Mouse (Mus musculus): ENCODE data around the gene Pxt1. TPM values are rescaled to one million over a fixed set of nuclear protein-coding genes. Genes with fewer than 3 reads are reported as not detected.

Pxt1 gene
- total and polyA plus RNA-seq, 2 experiments from 2014 or later: not detected

- Histone ChIP-seq H3K4me1 (ENCODE audit: control insufficient read depth, insufficient read depth) (no peaks in the 10 kb centered on the region), H3K27ac (ENCODE audit: low read depth) (no peak overlapping the region), H3K4me3 (ENCODE audit: low read depth, low read length) (no peak overlapping the region), H3K36me3 (replicated peaks; ENCODE audit: control insufficient read depth, insufficient read depth, low read length) (no peaks in the 10 kb centered on the region), H3K9ac (replicated peaks; ENCODE audit: low read depth, low read length) (no peak overlapping the region), H3K27me3 (ENCODE audit: control insufficient read depth, insufficient read depth, low read length) (no peaks in the 10 kb centered on the region), H3K9me3 (replicated peaks; ENCODE audit: control insufficient read depth, low read length) (no peaks in the 10 kb centered on the region), H3K4me2 (ENCODE audit: low read depth, low read length) (no peak overlapping the region)
- ATAC-seq (ENCODE audit: insufficient read depth, low read depth) (no peak), DNase-seq (ENCODE audit: low spot score) (no peak)
- TF ChIP-seq EP300 (IDR thresholded peaks at IDR 0.05; ENCODE audit: low read depth) (no peak), CTCF (IDR thresholded peaks at IDR 0.05; ENCODE audit: low read depth) (no peak)
- 73% methylated on average over 11 of the region's 11 CpGs for WGBS
These were observed 49.4 kb downstream of the Pxt1 start for GRCm38 (mm10) chr17:28894050-28894767.

DNA sequence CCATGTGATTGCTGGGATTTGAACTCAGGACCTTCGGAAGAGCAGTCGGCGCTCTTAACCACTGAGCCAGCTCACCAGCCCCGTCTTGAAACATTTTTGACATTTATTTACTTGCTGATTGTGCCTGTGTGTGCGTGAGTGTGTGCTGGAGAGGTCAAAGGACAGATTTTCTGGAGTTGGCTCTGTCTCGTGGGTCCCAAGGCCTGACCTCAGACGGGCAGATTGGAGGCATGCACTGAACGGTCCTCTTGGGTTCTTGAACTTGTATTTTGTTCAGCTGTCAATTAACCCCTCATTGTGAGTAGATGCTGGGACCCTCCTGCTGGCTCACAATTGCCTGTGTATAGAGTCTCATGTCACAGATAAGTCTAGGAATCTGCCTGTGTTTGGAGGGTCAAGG is 57.4 kb downstream of the Pxt1 start:
- no peaks in the 10 kb centered on the region for H3K9me3 ChIP-seq (replicated peaks; ENCODE audit: control insufficient read depth, low read length)
- no peaks in the 10 kb centered on the region for H3K4me1 ChIP-seq (ENCODE audit: control insufficient read depth, insufficient read depth)
- H3K27ac ChIP-seq (ENCODE audit: low read depth): no peak overlapping the region
- no peak for TF ChIP-seq CTCF (IDR thresholded peaks at IDR 0.05; ENCODE audit: low read depth)
- H3K36me3 ChIP-seq (replicated peaks; ENCODE audit: control insufficient read depth, insufficient read depth, low read length): no peaks in the 10 kb centered on the region
- no peak overlapping the region for H3K4me3 ChIP-seq (ENCODE audit: low read depth, low read length)
- ATAC-seq (ENCODE audit: insufficient read depth, low read depth): no peak
- 80% methylated on average over 8 of the region's 8 CpGs for WGBS
- H3K27me3 ChIP-seq (ENCODE audit: control insufficient read depth, insufficient read depth, low read length): 0 out of 2 replicates have a peak, but pooled peaks cover 2% of the 10 kb centered on the region
- no peak overlapping the region for H3K4me2 ChIP-seq (ENCODE audit: low read depth, low read length)
- DNase-seq (ENCODE audit: low spot score): no peak
- no peak overlapping the region for H3K9ac ChIP-seq (replicated peaks; ENCODE audit: low read depth, low read length)

DNA sequence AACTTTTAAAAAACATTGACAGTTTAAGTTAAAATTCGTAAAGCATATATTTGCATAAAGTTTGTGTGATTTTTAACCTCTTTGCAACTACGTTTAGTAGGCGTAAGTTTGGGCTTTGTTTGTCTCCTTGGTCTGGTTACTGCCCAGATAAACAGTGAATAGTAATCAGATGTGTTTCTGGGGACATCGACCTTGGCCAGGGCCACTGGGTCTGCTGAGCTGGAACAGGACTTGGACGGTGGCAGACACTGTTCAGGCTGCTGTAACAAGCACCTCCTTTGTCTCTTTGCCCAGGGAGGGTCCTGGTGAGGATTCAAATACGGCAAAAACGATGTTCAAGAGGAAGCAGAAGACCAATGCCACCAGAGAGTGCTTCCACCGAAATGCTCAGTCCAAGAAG is 58.4 kb downstream of the Pxt1 start:
- no peak for DNase-seq (ENCODE audit: low spot score)

More for the DNA sequence above, 58.4 kb downstream of the Pxt1 start:
- WGBS: 72% methylated on average over 8 of the region's 8 CpGs
- Histone ChIP-seq H3K9me3 (replicated peaks; ENCODE audit: control insufficient read depth, low read length) (no peaks in the 10 kb centered on the region), H3K4me1 (ENCODE audit: control insufficient read depth, insufficient read depth) (no peaks in the 10 kb centered on the region), H3K27me3 (ENCODE audit: control insufficient read depth, insufficient read depth, low read length) (peaks cover 13% of the 10 kb centered on the region), H3K4me2 (ENCODE audit: low read depth, low read length) (no peak overlapping the region), H3K27ac (ENCODE audit: low read depth) (no peak overlapping the region), H3K36me3 (replicated peaks; ENCODE audit: control insufficient read depth, insufficient read depth, low read length) (no peaks in the 10 kb centered on the region), H3K9ac (replicated peaks; ENCODE audit: low read depth, low read length) (no peak overlapping the region), H3K4me3 (ENCODE audit: low read depth, low read length) (no peak overlapping the region)
- ATAC-seq (ENCODE audit: insufficient read depth, low read depth): no peak
- no peak for TF ChIP-seq EP300 (IDR thresholded peaks at IDR 0.05; ENCODE audit: low read depth)

Other genes starting within 250 kb of the Pxt1 start
- not detected in 2 replicates for gene AC170998.1, start 217.8 kb downstream of the Pxt1 start, total RNA-seq (2014; rRNA removed; ENCODE audit: low replicate concordance)
- 1.00 and 1.2 TPM in 2 replicates for gene AC170998.1, start 217.8 kb downstream of the Pxt1 start, polyA plus RNA-seq (2015; fragmentation: Nextera tagmentation; extraction: Ambion mirVana)
- gene Mapk13, start 174.5 kb downstream of the Pxt1 start, total RNA-seq (2014; rRNA removed; ENCODE audit: low replicate concordance): 0.65 and 3.8 TPM in 2 replicates
- gene Mapk13, start 174.5 kb downstream of the Pxt1 start, polyA plus RNA-seq (2015; fragmentation: Nextera tagmentation; extraction: Ambion mirVana): 0.78 and 1.1 TPM in 2 replicates
- gene Brpf3, start 142.8 kb downstream of the Pxt1 start, total RNA-seq (2014; rRNA removed; ENCODE audit: low replicate concordance): 4.6 and 27.8 TPM in 2 replicates
- 2.7 and 3.4 TPM in 2 replicates for gene Brpf3, start 142.8 kb downstream of the Pxt1 start, polyA plus RNA-seq (2015; fragmentation: Nextera tagmentation; extraction: Ambion mirVana)
- gene Pnpla1, start 85.4 kb downstream of the Pxt1 start, total RNA-seq (2014; rRNA removed; ENCODE audit: low replicate concordance): not detected in 2 replicates
- 0.03 and 0.04 TPM in 2 replicates for gene Pnpla1, start 85.4 kb downstream of the Pxt1 start, polyA plus RNA-seq (2015; fragmentation: Nextera tagmentation; extraction: Ambion mirVana)
- not detected in 2 replicates for gene 4930539E08Rik, start 28.5 kb downstream of the Pxt1 start, total RNA-seq (2014; rRNA removed; ENCODE audit: low replicate concordance)
- 0.03 TPM in 2 replicates for gene 4930539E08Rik, start 28.5 kb downstream of the Pxt1 start, polyA plus RNA-seq (2015; fragmentation: Nextera tagmentation; extraction: Ambion mirVana)
- 32.3 and 41.5 TPM in 2 replicates for gene Kctd20, start 8.1 kb upstream of the Pxt1 start, total RNA-seq (2014; rRNA removed; ENCODE audit: low replicate concordance)
- 33.3 and 35.3 TPM in 2 replicates for gene Kctd20, start 8.1 kb upstream of the Pxt1 start, polyA plus RNA-seq (2015; fragmentation: Nextera tagmentation; extraction: Ambion mirVana)
- 49.8 and 50.1 TPM in 2 replicates for gene Stk38, start 64.2 kb upstream of the Pxt1 start, total RNA-seq (2014; rRNA removed; ENCODE audit: low replicate concordance)
- gene Stk38, start 64.2 kb upstream of the Pxt1 start, polyA plus RNA-seq (2015; fragmentation: Nextera tagmentation; extraction: Ambion mirVana): 53.7 and 57.3 TPM in 2 replicates
- 110 and 151 TPM in 2 replicates for gene Srsf3, start 88.8 kb upstream of the Pxt1 start, total RNA-seq (2014; rRNA removed; ENCODE audit: low replicate concordance)
- gene Srsf3, start 88.8 kb upstream of the Pxt1 start, polyA plus RNA-seq (2015; fragmentation: Nextera tagmentation; extraction: Ambion mirVana): 202 and 238 TPM in 2 replicates
- 16.7 and 42.8 TPM in 2 replicates for gene Cdkn1a, start 147.1 kb upstream of the Pxt1 start, total RNA-seq (2014; rRNA removed; ENCODE audit: low replicate concordance)
- gene Cdkn1a, start 147.1 kb upstream of the Pxt1 start, polyA plus RNA-seq (2015; fragmentation: Nextera tagmentation; extraction: Ambion mirVana): 48.2 and 48.9 TPM in 2 replicates
- 2.0 TPM in 1 of 2 replicates, not detected in the other for gene Rab44, start 170.3 kb upstream of the Pxt1 start, total RNA-seq (2014; rRNA removed; ENCODE audit: low replicate concordance)
- gene Rab44, start 170.3 kb upstream of the Pxt1 start, polyA plus RNA-seq (2015; fragmentation: Nextera tagmentation; extraction: Ambion mirVana): 0.18 and 0.23 TPM in 2 replicates

Measured in heart, postnatal 0 days (tissue).